Mouse (Mus musculus) natural killer cell, adult 2 months (primary cell): ENCODE measurements around the gene Mettl15.

ENCODE experiments used
- DNase-seq, 2 experiments: peaks; one replicate each; pipeline ENCODE4 v3.0.0; 2022; ENCODE audit warnings: low spot score in 2 of 2

The Mettl15 gene

DNA sequence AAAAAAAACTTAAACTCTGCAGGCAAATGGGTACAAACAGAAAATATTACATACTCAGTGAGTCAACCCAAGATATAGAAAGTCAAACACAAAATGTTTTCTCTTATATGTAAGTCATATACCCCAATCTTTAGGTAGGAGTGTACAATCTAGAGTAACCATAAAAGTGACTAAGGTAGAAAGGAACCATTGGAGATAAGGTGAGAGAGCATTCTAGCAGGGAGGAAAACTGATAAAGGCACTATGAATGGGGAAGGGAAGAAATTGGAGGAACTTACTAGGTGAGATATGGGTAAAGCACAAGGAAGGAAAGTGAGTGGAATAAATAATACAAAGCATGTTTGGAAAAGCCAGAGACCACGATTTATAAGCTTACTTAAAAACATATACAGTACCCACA is 122.0 kb downstream of the Mettl15 start:
- no peak for DNase-seq

DNA sequence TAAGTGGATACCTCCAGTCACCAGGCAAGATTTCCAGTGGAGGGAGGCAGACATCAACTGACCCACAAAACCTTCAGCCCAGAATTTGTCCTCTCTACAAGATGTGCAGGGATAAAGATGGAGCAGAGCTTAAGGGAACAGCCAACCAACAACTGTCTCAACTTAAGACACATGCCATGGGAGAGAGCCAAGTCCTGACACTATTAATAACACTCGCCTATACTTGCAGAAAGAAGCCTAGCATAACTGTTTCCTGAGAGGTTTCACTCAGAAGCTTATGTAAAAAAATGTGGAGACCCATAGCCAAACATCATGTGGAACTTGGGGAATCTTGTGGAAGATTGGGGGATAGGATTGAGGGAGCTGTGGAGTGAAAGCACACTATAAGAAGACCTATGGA is 124.4 kb downstream of the Mettl15 start:
- DNase-seq: no peak

DNA sequence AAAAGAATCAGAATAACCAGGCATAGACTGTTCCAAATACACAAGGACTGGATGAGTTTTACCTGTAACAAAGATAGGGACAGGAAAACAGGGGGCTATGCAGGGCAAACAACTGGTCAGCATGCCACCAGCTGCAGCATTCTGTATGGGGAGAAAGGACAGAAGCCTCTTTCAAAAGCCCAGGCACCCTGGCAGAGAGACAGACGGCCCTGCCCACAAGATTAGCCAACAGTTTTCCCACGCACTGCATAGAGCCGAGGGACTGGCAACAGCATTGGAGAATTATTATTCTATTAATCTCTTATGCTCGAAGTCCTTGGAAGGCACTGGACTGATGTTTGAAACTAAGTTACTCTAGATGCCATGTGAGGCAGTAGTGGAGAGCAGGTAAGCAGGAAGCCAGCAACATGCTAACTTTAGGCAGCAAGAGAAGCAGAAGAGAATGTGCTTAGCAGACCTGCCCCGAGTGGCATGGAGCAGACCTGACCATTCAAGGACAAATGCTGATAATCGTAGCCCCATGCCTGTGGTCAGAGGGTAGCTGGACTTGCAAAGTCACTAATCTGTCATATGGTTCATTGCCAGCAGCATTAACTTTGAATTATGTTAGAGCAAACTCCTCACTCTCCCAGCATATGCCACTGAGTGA is 127.0 kb downstream of the Mettl15 start:
- no peak for DNase-seq

DNA sequence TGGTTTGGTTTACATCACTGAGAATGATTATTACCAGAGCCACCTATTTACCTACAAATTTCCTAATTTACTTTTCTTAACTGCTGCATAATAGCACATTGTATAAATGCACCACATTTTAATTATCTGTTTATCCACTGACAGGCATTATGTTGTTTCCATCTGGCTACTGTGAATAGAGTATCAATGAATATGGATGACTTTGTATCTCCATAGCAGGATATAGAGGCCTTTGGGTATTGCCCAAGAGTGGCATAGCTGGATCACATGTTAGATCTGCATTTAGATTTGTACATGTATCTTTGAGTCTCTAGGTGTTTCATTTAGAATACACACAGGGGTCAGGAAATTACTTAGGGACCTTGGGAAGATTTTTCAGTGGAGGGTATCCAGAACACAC is 133.3 kb downstream of the Mettl15 start:
- no peak for DNase-seq

DNA sequence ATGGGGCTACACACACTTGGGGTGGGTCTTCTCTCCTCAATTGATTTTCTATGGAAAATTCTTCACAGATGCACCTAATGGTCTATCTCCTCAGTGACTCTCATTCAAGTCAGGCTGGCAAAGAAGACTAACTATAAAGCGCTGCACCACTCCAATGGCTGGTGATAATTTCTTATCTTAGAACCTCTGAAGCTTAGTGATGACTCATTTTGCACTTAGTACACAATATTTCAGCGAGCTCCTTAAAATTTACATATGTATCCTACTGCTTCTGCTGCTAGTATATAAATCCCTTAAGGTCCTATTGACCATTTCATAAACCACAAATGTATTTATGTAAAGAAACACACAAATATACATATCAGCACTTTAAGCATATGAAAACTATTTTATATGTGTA is 136.1 kb downstream of the Mettl15 start:
- DNase-seq: no peak

DNA sequence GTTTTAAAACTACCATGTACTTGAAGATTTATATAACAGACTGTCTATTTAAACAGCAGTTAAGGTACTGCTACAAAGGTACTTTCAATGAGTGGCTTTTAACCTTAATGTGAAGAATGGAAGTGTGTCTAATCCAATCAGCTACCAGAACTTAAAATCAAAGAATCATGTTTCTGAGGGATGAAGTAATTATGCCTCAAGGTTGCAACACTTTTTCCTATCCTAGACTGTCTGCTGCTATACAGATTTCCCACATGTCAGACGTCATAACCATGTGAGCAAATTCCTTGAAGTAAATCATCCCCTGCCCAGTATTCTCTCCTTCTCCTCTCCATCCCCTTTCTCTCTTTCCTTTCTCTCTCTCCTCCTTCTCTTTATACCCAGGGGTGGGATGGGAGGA is 140.2 kb downstream of the Mettl15 start:
- DNase-seq: no peak

DNA sequence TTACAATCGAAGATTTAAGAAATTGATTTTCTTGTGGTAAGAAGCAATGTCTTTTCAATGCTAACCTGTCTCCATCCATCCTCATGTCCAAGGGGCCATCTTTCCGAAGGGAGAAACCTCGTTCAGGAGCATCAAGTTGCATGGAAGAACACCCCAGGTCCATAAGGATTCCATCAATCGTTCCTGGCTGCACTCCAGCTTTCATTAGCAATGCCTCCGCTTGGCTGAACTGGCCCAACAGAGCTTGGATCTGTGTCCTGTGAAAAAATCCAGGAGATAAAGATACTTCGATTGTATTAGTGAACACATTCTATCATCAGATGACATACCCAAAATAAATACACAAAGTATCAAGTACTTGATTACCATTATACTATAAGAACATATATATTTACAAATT is 143.3 kb downstream of the Mettl15 start:
- DNase-seq: no peak

DNA sequence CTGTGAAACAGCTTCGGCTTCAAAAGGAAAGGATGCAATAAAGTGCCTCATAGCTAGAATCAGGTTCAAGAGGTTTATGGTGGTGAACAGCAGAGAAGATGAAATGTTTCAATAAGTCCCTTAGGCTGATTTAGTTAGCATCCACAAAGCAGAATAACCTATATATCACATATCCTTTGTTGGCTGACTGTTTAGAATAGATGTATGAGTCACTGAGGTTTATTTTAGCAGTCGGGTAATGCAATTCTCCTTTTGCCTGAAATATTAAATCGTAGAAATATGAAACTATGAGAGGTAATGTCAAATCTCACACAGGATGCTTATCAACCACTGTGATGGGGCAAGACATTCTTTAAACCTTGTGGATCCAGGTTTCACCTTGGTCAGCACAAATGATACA is 149.8 kb downstream of the Mettl15 start:
- DNase-seq: no peak

DNA sequence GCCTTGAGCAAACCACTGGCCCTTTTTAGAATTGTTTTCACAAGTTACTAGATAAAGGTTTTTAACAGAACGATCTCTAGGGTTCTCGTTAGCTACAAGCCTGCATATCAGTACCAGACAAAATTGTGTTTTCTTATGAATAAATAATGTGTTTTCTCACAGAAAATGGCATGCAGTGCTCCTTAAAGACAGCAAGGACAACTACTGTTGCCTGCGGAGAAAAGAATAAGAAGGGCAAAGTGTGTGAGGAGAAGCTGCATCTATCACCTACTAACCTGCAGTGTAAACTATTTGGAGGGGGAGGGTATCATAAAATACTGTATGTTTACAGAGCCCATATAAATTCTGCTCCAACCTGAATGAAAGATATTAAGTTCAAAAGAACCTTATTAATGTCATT is 150.6 kb downstream of the Mettl15 start:
- DNase-seq: no peak

DNA sequence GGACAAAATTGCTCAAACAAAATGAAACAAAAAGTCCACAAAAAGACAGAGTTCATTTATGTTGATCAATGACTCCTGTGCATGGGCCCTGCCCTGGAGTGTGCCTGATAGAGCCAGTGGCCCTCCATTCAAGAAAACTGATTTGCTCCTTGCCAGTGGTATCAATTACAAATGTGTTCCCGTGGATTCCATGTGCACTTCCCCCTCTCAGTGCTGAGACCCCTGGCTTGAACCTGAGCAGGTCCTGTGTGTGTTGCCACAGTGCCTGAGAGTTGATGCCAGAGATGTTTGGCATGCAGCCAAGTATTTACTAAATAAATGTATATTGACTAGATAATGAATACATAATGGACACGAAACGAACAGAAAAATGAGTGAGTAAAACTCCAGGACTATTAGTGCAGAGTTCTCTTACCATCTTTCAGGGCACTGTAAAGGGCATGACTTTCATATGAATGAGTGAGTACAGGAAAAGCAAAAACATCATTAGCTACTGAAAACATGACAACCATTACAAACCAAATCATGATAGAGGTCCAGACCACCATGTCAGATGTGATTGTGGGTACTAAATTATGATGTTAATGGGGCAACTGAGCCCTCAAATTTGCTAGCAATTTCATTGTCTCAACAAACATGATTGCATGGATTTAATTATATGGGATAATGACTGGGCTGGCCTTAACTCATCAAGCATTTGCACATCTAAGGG is 174.6 kb downstream of the Mettl15 start:
- DNase-seq: no peak

DNA sequence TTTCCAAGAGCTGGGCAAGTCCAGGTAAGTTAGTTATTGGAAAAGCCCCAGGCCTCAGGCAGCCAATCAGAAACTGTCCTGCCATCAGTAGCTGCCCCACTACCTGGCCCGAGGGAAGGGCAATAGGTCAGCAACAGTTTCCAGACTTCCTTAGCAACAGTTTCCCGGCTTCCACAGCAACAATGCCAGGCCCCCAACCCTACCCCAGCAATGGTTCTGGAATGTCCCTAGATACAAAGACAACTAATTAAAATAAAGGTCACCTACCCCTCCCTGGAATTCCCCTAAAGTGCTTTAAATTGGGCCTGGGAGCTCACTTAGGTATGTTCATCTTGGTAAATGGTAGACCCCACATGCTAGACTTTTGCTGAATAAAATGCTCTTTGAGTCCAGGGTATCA is 230.9 kb downstream of the Mettl15 start:
- DNase-seq: no peak
